Mouse (Mus musculus) gastrocnemius, adult 8-10 months (tissue): ENCODE results near the gene Pik3cd. TPM values are rescaled to one million over a fixed set of nuclear protein-coding genes. Genes with fewer than 3 reads are reported as not detected.
"Not testable (repeated sequence)": the region's sequence is repeated elsewhere in the genome, so short reads cannot be mapped to it uniquely, and the experiment has no call there.

ENCODE experiments used
- DNase-seq, 2 experiments: peaks; one replicate each; pipeline ENCODE4 v3.0.0; 2022; ENCODE audit warnings: low spot score in 2 of 2
- total RNA-seq, 4 experiments: library from RNA; stranded (reverse); gene quantifications; 2 replicates each; pipeline ENCODE4 v1.2.4; 2022

Gene Pik3cd
- total RNA-seq, 4 experiments from 2014 or later, result 7.9 to 10.6 (median 8.6) TPM

GRCm38 (mm10) chr4:149654232-149654631, 48.1 kb downstream of the Pik3cd start:
- DNase-seq, result no peak

GRCm38 (mm10) chr4:149650493-149651193, 51.7 kb downstream of the Pik3cd start:
- peak; percentile 69 to 71 for DNase-seq

GRCm38 (mm10) chr4:149648031-149648805, 54.2 kb downstream of the Pik3cd start:
- DNase-seq, result no peak

- DNase-seq, result no peak
Measured at GRCm38 (mm10) chr4:149645761-149646160, 56.6 kb downstream of the Pik3cd start.

GRCm38 (mm10) chr4:149641956-149642355, 60.4 kb downstream of the Pik3cd start:
- no peak for DNase-seq

- no peak for DNase-seq
Measured at GRCm38 (mm10) chr4:149641400-149641799, 61.0 kb downstream of the Pik3cd start.

- no peak for DNase-seq
Measured at GRCm38 (mm10) chr4:149640831-149641230, 61.5 kb downstream of the Pik3cd start.

GRCm38 (mm10) chr4:149637942-149638341, 64.4 kb downstream of the Pik3cd start:
- peak; percentile 28 to 35 for DNase-seq

- DNase-seq, result no peak
Measured at GRCm38 (mm10) chr4:149635915-149636415, 66.4 kb downstream of the Pik3cd start.

GRCm38 (mm10) chr4:149634966-149635365, 67.4 kb downstream of the Pik3cd start:
- DNase-seq, result no peak

GRCm38 (mm10) chr4:149634157-149634556, 68.2 kb downstream of the Pik3cd start:
- no peak for DNase-seq

- no peak for DNase-seq
Measured at GRCm38 (mm10) chr4:149632670-149633307, 69.6 kb downstream of the Pik3cd start.

- no peak for DNase-seq
Measured at GRCm38 (mm10) chr4:149628810-149629209, 73.6 kb downstream of the Pik3cd start.

GRCm38 (mm10) chr4:149628372-149628771, 74.0 kb downstream of the Pik3cd start:
- DNase-seq, result no peak

- no peak for DNase-seq
Measured at GRCm38 (mm10) chr4:149626809-149627208, 75.6 kb downstream of the Pik3cd start.

GRCm38 (mm10) chr4:149623711-149624110, 78.7 kb downstream of the Pik3cd start:
- no peak for DNase-seq

GRCm38 (mm10) chr4:149621286-149621685, 81.1 kb downstream of the Pik3cd start:
- DNase-seq, result no peak

GRCm38 (mm10) chr4:149619988-149620387, 82.4 kb downstream of the Pik3cd start:
- DNase-seq, result no peak

GRCm38 (mm10) chr4:149616999-149617398, 85.4 kb downstream of the Pik3cd start:
- DNase-seq, result not testable (repeated sequence)

- DNase-seq, result no peak
Measured at GRCm38 (mm10) chr4:149614869-149615268, 87.5 kb downstream of the Pik3cd start.

GRCm38 (mm10) chr4:149613497-149613896, 88.9 kb downstream of the Pik3cd start:
- DNase-seq, result not testable (repeated sequence)
